Mouse (Mus musculus): Measurements from ENCODE around the gene Hoxd9. TPM values are rescaled to one million over a fixed set of nuclear protein-coding genes. Genes with fewer than 3 reads are reported as not detected.
A peak's percentile ranks its signal among the peaks of the same experiment; 100 is the strongest.

Hoxd9 gene
- total and polyA plus RNA-seq, 2 experiments from 2014 or later: 0.12 to 0.84 TPM

GRCm38 (mm10) chr2:74734451-74734850 is 36.9 kb downstream of the Hoxd9 start:
- DNase-seq (ENCODE audit: low spot score) (no peak), ATAC-seq (ENCODE audit: insufficient read depth, low read depth) (no peak)
- TF ChIP-seq EP300 (IDR thresholded peaks at IDR 0.05; ENCODE audit: low read depth) (no peak), CTCF (IDR thresholded peaks at IDR 0.05; ENCODE audit: low read depth) (no peak)

GRCm38 (mm10) chr2:74734996-74735811 is 37.7 kb downstream of the Hoxd9 start:
- Histone ChIP-seq H3K9me3 (replicated peaks; ENCODE audit: control insufficient read depth, low read length) (no peaks in the 10 kb centered on the region), H3K27ac (ENCODE audit: low read depth) (no peak overlapping the region), H3K27me3 (ENCODE audit: control insufficient read depth, insufficient read depth, low read length) (peaks cover 100% of the 10 kb centered on the region), H3K4me2 (ENCODE audit: low read depth, low read length) (no peak overlapping the region), H3K4me3 (ENCODE audit: low read depth, low read length) (no peak overlapping the region), H3K9ac (replicated peaks; ENCODE audit: low read depth, low read length) (no peak overlapping the region), H3K4me1 (ENCODE audit: control insufficient read depth, insufficient read depth) (no peaks in the 10 kb centered on the region), H3K36me3 (replicated peaks; ENCODE audit: control insufficient read depth, insufficient read depth, low read length) (no peaks in the 10 kb centered on the region)
- no peak for DNase-seq (ENCODE audit: low spot score)
- no peak for ATAC-seq (ENCODE audit: insufficient read depth, low read depth)
- 6% methylated on average over 27 of the region's 27 CpGs for WGBS
- TF ChIP-seq EP300 (IDR thresholded peaks at IDR 0.05; ENCODE audit: low read depth): no peak

More at GRCm38 (mm10) chr2:74734451-74734850, 36.9 kb downstream of the Hoxd9 start:
- H3K4me3 ChIP-seq (ENCODE audit: low read depth, low read length): no peak overlapping the region
- H3K36me3 ChIP-seq (replicated peaks; ENCODE audit: control insufficient read depth, insufficient read depth, low read length): no peaks in the 10 kb centered on the region
- no peak overlapping the region for H3K27ac ChIP-seq (ENCODE audit: low read depth)
- peaks cover 98% of the 10 kb centered on the region for H3K27me3 ChIP-seq (ENCODE audit: control insufficient read depth, insufficient read depth, low read length)
- H3K9ac ChIP-seq (replicated peaks; ENCODE audit: low read depth, low read length): no peak overlapping the region
- WGBS: 7% methylated on average over 13 of the region's 13 CpGs
- no peaks in the 10 kb centered on the region for H3K9me3 ChIP-seq (replicated peaks; ENCODE audit: control insufficient read depth, low read length)
- no peak overlapping the region for H3K4me2 ChIP-seq (ENCODE audit: low read depth, low read length)
- H3K4me1 ChIP-seq (ENCODE audit: control insufficient read depth, insufficient read depth): no peaks in the 10 kb centered on the region

- Histone ChIP-seq H3K4me3 (ENCODE audit: low read depth, low read length) (peak overlapping the region; percentile 16), H3K9me3 (replicated peaks; ENCODE audit: control insufficient read depth, low read length) (no peaks in the 10 kb centered on the region), H3K4me2 (ENCODE audit: low read depth, low read length) (peak overlapping the region; percentile 6), H3K27me3 (ENCODE audit: control insufficient read depth, insufficient read depth, low read length) (peaks cover 99% of the 10 kb centered on the region), H3K27ac (ENCODE audit: low read depth) (no peak overlapping the region), H3K9ac (replicated peaks; ENCODE audit: low read depth, low read length) (no peak overlapping the region), H3K36me3 (replicated peaks; ENCODE audit: control insufficient read depth, insufficient read depth, low read length) (no peaks in the 10 kb centered on the region), H3K4me1 (ENCODE audit: control insufficient read depth, insufficient read depth) (no peaks in the 10 kb centered on the region)
- TF ChIP-seq CTCF (IDR thresholded peaks at IDR 0.05; ENCODE audit: low read depth): no peak
- TF ChIP-seq EP300 (IDR thresholded peaks at IDR 0.05; ENCODE audit: low read depth): no peak
- ATAC-seq (ENCODE audit: insufficient read depth, low read depth) (no peak), DNase-seq (ENCODE audit: low spot score) (no peak)
- 1% methylated on average over 42 of the region's 42 CpGs for WGBS
Observed at GRCm38 (mm10) chr2:74735851-74736687, 38.5 kb downstream of the Hoxd9 start.

- Histone ChIP-seq H3K9ac (replicated peaks; ENCODE audit: low read depth, low read length) (no peak overlapping the region), H3K4me1 (ENCODE audit: control insufficient read depth, insufficient read depth) (no peaks in the 10 kb centered on the region), H3K27ac (ENCODE audit: low read depth) (no peak overlapping the region), H3K9me3 (replicated peaks; ENCODE audit: control insufficient read depth, low read length) (no peaks in the 10 kb centered on the region), H3K4me2 (ENCODE audit: low read depth, low read length) (no peak overlapping the region), H3K4me3 (ENCODE audit: low read depth, low read length) (peak overlapping the region; percentile 16), H3K27me3 (ENCODE audit: control insufficient read depth, insufficient read depth, low read length) (peaks cover 99% of the 10 kb centered on the region), H3K36me3 (replicated peaks; ENCODE audit: control insufficient read depth, insufficient read depth, low read length) (no peaks in the 10 kb centered on the region)
- DNase-seq (ENCODE audit: low spot score) (no peak), ATAC-seq (ENCODE audit: insufficient read depth, low read depth) (no peak)
- TF ChIP-seq EP300 (IDR thresholded peaks at IDR 0.05; ENCODE audit: low read depth): no peak
- TF ChIP-seq CTCF (IDR thresholded peaks at IDR 0.05; ENCODE audit: low read depth): no peak
- 7% methylated on average over 15 of the region's 15 CpGs for WGBS
Observed at GRCm38 (mm10) chr2:74736688-74737577, 39.4 kb downstream of the Hoxd9 start.

- WGBS: 7% methylated on average over 7 of the region's 7 CpGs
- peaks cover 99% of the 10 kb centered on the region for H3K27me3 ChIP-seq (ENCODE audit: control insufficient read depth, insufficient read depth, low read length)
Observed at GRCm38 (mm10) chr2:74737578-74738070, 40.1 kb downstream of the Hoxd9 start.

More at GRCm38 (mm10) chr2:74737578-74738070, 40.1 kb downstream of the Hoxd9 start:
- Histone ChIP-seq H3K4me1 (ENCODE audit: control insufficient read depth, insufficient read depth) (no peaks in the 10 kb centered on the region), H3K9ac (replicated peaks; ENCODE audit: low read depth, low read length) (no peak overlapping the region), H3K36me3 (replicated peaks; ENCODE audit: control insufficient read depth, insufficient read depth, low read length) (no peaks in the 10 kb centered on the region), H3K4me3 (ENCODE audit: low read depth, low read length) (no peak overlapping the region), H3K27ac (ENCODE audit: low read depth) (no peak overlapping the region), H3K4me2 (ENCODE audit: low read depth, low read length) (no peak overlapping the region), H3K9me3 (replicated peaks; ENCODE audit: control insufficient read depth, low read length) (no peaks in the 10 kb centered on the region)
- no peak for TF ChIP-seq EP300 (IDR thresholded peaks at IDR 0.05; ENCODE audit: low read depth)
- no peak for ATAC-seq (ENCODE audit: insufficient read depth, low read depth)
- DNase-seq (ENCODE audit: low spot score): no peak

Data from heart, postnatal 0 days (tissue).